Mouse (Mus musculus): ENCODE results near the gene Sh3bp2.
"Not testable (repeated sequence)": the region's sequence is repeated elsewhere in the genome, so short reads cannot be mapped to it uniquely, and the experiment has no call there.

The Sh3bp2 gene

GRCm38 (mm10) chr5:34573268-34574221, 47.9 kb downstream of the Sh3bp2 start, which contains the start of gene Add1:
Gene Add1 (plus strand): TSS chr5:34573664.
- peak; percentile 97 to 98 for DNase-seq

DNA sequence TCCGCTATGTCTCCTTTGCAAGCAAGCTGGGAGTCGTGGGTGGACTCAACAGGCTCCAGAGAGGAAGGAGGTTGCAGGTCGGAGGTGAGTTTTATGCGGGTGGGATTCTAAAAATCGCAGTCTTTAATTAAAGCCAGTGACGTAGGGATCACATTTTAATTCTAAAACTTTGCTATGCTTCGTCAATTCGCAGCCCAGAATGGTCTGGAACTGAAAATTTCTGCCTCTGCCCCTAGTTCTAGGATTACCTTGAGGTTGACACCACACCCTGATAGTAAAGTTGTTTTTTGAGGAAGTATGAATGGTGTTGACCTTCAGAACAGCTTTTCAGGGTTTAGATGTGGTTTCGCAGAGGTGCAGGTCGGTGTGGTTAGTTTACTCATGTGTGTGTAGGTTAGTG, 49.1 kb downstream of the Sh3bp2 start:
- DNase-seq = no peak

GRCm38 (mm10) chr5:34576286-34576685, 50.6 kb downstream of the Sh3bp2 start:
- no peak for DNase-seq

- no peak for DNase-seq
Measured at GRCm38 (mm10) chr5:34578038-34578655, 52.5 kb downstream of the Sh3bp2 start.

DNA sequence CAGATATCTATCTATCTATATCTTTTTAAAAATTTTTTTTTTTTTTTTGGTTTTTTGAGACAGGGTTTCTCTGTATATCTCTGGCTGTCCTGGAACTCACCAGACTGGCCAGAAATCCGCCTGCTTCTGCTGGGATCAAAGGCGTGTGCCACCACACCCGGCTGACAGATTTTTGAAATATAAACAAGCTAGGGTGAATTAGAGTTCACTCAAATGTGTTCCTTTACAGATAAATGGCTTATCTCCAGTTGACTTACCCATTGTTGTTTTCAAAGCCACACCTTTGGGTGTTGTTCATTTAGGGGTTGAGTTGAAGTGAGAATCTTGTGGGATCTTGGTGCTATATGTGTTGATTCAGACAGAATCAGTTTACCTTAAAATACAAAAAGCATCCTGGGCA, 53.7 kb downstream of the Sh3bp2 start:
- no peak for DNase-seq

DNA sequence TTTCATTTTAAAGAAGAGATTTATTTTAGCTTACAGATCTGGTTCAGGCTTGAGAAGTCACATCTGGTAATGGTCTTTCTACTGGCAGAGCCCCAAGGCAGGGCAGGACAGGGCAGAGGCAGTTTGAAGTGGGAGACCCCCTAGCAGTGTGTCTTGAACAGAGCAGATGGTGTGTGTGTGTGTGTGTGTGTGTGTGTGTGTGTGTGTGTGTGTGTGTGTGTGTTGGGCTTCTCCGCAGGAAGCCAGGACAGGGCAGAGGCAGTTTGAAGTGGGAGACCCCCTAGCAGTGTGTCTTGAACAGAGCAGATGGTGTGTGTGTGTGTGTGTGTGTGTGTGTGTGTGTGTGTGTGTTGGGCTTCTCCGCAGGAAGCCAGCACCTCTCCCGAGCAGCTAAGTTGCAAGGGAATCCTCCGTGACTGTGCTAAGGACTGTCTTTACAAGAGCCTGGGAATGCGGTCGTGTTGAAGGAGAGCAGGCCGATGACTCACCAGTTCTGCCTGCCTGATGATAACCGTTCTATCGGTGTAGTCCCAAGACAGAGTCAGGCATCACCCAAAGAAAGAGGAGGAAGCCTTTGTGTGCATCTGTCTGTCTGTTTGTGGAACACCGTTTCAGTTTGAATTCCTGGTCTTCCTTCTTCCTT, 56.2 kb downstream of the Sh3bp2 start:
- peak; percentile 64 to 71 for DNase-seq

- no peak for DNase-seq
Measured at GRCm38 (mm10) chr5:34582314-34582675, 56.7 kb downstream of the Sh3bp2 start.

- DNase-seq = no peak
Measured at GRCm38 (mm10) chr5:34585216-34585615, 59.6 kb downstream of the Sh3bp2 start.

- DNase-seq = no peak
Measured at GRCm38 (mm10) chr5:34587881-34588280, 62.2 kb downstream of the Sh3bp2 start.

GRCm38 (mm10) chr5:34590059-34590458, 64.4 kb downstream of the Sh3bp2 start:
- no peak for DNase-seq

- no peak for DNase-seq
Measured at GRCm38 (mm10) chr5:34590702-34591101, 65.1 kb downstream of the Sh3bp2 start.

DNA sequence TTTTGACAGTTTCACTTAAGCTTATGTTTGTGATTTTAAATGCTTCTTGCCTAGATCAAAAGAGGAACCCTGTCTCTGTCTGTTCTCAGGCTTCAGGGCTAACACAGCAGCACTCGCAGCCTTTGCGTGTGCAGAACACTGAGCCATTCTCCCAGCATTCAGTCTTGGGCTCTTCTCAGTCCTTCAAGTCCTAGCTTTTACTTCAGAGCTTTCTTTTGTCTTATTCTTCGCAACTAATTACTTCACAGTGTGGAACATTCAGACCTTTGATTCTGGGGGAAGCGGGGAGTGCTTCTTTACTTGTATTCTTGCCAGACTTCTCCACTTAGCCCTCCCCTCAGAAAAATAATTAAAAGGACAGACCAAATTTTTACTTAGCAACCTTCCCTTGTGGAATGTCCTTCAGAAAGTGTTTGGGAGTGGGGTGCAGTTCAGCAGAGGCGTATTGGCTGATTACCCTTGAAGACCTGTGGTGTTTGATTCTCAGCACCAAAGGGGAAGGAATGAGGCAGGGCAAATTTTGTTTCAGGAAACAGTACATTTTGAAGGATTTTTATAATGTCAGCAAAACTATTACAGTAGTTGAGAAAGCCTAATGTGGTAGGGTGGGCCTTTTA, 65.9 kb downstream of the Sh3bp2 start:
- DNase-seq = no peak

DNA sequence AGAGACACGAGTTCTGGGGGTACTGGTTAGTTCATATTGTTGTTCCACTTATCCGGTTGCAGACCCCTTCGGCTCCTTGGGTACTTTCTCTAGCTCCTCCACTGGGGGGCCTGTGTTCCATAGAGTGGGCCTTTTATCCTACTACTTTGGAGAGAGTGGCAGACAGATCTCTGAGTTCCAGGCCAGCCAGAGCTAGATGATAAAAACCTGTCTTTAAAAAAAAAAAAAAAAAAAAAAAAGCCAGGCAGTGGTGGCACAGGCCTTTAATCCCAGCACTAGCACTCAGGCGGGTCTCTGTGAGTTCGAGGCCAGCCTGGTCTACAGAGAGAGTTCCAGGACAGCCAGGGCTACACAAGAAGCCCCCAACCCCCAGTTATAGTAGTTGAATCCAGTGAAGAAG, 66.6 kb downstream of the Sh3bp2 start:
- not testable (repeated sequence) for DNase-seq

DNA sequence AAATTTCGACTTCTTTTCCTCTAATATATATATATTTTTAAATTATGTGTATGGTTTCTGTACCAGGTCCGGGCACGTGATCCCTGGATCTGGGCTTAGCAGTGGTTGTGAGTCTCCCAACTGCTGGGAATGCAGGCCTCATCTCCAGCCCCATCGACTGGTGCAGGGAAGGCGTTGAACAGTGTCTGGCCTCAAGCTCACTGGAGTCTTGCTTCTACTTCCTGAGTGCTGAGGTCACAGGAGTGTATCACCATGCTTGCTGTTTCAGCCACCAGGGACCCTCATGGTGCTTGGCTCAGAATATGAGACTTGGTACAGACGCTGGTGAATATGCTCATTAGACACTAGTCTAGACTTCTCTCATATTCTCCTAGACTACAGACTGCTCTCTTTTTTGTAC, 67.0 kb downstream of the Sh3bp2 start:
- no peak for DNase-seq

DNA sequence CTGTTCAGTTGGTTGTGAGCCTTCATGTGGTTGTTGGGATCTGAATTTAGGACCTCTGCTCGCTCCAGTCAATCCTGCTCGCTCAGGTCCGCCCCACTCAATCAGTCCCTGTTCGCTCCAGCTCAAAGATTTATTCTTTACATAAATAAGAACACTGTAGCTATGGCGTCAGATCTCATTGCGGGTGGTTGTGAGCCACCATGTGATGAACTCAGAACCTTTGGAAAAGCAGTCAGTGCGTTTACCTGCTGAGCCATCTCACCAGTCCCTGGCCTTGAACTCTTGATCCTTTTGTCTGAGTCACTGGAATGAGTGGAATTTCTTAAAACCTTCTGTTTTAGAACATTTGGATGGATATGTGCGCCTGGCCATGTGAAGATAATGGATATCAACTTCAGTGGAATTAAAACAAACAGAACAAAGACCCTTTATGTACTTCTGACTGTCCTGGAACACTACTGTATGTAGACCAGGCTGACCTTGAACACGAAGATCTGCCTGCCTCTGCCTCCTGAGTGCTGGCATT, 67.6 kb downstream of the Sh3bp2 start:
- DNase-seq = no peak

DNA sequence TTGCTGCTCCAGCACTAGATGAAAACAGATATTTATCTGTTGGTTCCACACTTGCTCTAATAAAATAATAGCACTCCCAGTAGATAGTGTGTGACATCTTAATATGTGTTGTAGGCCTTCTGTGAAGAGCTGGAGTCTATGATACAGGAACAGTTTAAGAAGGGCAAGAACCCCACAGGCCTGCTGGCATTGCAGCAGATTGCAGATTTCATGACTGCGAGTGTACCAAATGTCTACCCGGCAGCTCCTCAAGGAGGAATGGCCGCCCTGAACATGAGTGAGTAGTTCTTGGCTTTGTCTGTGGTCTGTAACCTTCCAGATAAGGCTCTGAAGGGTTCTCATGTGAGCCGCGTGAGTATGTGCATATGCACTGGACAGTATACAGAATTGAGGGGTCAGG, 78.9 kb downstream of the Sh3bp2 start:
- DNase-seq = peak in 1 of 2 experiments; percentile 24

GRCm38 (mm10) chr5:34607100-34607880, 81.7 kb downstream of the Sh3bp2 start:
- DNase-seq = peak; percentile 45 to 47

DNA sequence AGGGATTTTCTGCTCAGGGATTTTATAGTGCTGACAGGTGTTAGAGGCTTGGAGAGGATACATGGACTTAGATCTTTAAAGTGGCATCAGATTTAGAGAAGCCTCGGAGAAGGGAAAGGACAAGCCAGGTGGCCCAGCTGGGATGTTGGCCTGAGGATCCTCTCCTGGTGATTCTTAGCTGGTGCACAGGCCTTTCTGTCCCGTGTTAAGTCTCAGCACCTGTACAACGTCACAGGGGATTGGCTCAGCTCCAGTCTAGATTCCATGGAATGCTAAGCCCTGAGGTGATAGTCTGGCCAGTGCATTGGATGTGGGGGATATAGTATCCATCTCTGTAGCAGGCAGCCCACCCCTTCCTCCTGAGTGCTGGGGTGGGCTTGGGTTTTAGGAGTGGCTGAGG, 82.6 kb downstream of the Sh3bp2 start:
- peak; percentile 68 to 71 for DNase-seq

DNA sequence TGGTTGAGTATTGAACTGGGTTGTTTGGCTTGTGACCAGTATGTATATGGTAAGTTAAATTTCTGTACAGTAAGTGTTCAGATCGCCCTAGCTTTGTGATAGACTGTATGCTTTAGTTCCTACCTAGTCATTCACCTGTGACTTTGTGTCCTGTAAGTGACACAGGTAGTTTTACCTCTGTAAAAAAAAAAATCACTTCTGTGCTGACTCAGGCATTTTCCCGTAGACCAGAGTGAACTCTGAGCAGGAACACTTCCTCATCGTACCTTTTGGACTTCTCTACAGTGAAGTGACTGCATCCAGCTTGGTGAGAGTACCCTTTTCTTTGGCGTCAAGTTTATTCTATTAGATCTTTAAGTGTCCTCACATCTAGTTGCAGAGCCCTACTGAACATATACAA, 84.3 kb downstream of the Sh3bp2 start:
- no peak for DNase-seq
